Mouse (Mus musculus) cerebellum, postnatal 14 days (tissue): ENCODE data around the gene Scgb2b15.
"Not testable (repeated sequence)": the region's sequence is repeated elsewhere in the genome, so short reads cannot be mapped to it uniquely, and the experiment has no call there.

ENCODE experiments used
- DNase-seq, 2 experiments: peaks; one replicate each; pipeline ENCODE4 v3.0.0; 2021; ENCODE audit warnings: mixed read lengths in 2 of 2

The Scgb2b15 gene

DNA sequence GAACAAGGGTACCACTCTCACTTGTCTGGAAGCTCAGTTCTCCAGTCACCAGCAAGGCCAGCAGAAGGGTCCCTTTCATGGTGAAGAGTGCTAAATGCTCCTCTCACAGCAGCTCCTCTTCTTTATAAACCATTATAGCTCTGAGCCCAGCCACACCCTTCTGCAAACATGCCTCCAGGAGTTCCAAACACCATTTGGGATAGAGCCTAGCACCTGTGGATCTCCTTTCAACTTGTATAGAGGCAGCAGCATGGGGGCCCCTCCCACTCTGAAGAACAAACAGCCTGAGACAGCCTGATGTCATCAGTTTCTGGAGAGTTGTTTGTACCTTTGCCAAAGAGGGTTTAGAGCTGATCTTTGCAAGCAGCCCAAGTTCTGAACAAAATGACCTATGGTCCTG is at the start of gene Scgb2b15:
Gene Scgb2b15 (minus strand): TSS at position 101 of the 400 bp plus-strand sequence.
- not testable (repeated sequence) for DNase-seq

DNA sequence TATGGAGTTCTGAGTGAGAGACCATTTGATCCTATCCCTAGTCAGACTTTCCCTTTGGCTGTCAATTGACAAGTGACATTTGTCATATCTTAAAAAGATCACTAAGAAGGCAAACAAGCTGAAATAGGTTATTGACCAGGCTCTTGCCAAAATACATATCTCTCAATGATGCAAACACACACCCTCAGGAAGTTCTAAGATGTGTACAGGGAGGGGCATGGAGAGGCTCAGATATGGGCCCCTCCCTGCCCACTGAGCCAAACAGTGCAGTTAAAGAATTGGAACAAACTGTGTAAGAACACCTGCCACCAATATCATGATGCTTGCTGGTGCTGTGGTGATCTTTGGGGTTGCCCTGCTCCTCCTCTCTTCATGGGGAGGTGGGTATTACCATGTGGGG is 6.8 kb upstream of the Scgb2b15 start, which contains the start of gene Scgb1b15:
Gene Scgb1b15 (plus strand): TSS at position 301 of the 400 bp plus-strand sequence.
- not testable (repeated sequence) for DNase-seq
